Mouse (Mus musculus) macrophage (primary cell): ENCODE results near the gene Dlx4. TPM values are rescaled to one million over a fixed set of nuclear protein-coding genes. Genes with fewer than 3 reads are reported as not detected.

Experiments
- H3K27ac ChIP-seq: fragments of 350-480 bp; formaldehyde crosslinking; 2 replicates; pipeline ENCODE4 v1.9.0; 2021
- H3K36me3 ChIP-seq: fragments of 350-480 bp; formaldehyde crosslinking; 2 replicates; pipeline ENCODE4 v1.9.0; 2021; ENCODE audit errors: inconsistent target
- H3K4me3 ChIP-seq: fragments of 350-480 bp; formaldehyde crosslinking; 2 replicates; pipeline ENCODE4 v1.9.0; 2021; ENCODE audit errors: inconsistent target
- H3K79me2 ChIP-seq: fragments of 350-480 bp; formaldehyde crosslinking; 2 replicates; pipeline ENCODE4 v1.9.0; 2021; ENCODE audit errors: inconsistent target
- WGBS: methylation state at CpG from one replicate; pipeline ENCODE4 v1.1.7; 2026; ENCODE audit warnings: inconsistent platforms; ENCODE audit not compliant: missing documents; 5-methylcytosine and 5-hydroxymethylcytosine counted together
- polyA plus RNA-seq: library from polyadenylated mRNA; stranded (reverse); fragments of 250-400 nt; gene quantifications from 3 replicates; pipeline ENCODE4 v1.2.4, GENCODE M21; 2018; ENCODE audit warnings: inconsistent platforms

Dlx4 gene
- polyA plus RNA-seq, 1 experiment from 2014 or later = not detected

- no peaks in the 10 kb centered on the region for H3K79me2 ChIP-seq
- WGBS = 83% methylated on average over 19 of the region's 19 CpGs
- H3K27ac ChIP-seq = no peak overlapping the region
- no peak overlapping the region for H3K4me3 ChIP-seq
- H3K36me3 ChIP-seq = no peaks in the 10 kb centered on the region
Measured at GRCm38 (mm10) chr11:95102161-95102904, 43.7 kb downstream of the Dlx4 start.

- Histone ChIP-seq H3K27ac (no peak overlapping the region), H3K79me2 (no peaks in the 10 kb centered on the region), H3K36me3 (no peaks in the 10 kb centered on the region), H3K4me3 (no peak overlapping the region)
- 16% methylated on average over 16 of the region's 16 CpGs for WGBS
Measured at GRCm38 (mm10) chr11:95101071-95101788, 44.8 kb downstream of the Dlx4 start.

- no peak overlapping the region for H3K4me3 ChIP-seq
- WGBS = 75% methylated on average over 3 of the region's 3 CpGs
- H3K36me3 ChIP-seq = no peaks in the 10 kb centered on the region
- no peaks in the 10 kb centered on the region for H3K79me2 ChIP-seq
- H3K27ac ChIP-seq = no peak overlapping the region
Measured at GRCm38 (mm10) chr11:95100393-95100792, 45.7 kb downstream of the Dlx4 start.

- 93% methylated on average over 3 of the region's 5 CpGs for WGBS
- Histone ChIP-seq H3K4me3 (no peak overlapping the region), H3K27ac (no peak overlapping the region), H3K36me3 (no peaks in the 10 kb centered on the region), H3K79me2 (no peaks in the 10 kb centered on the region)
Measured at GRCm38 (mm10) chr11:95098346-95099095, 47.5 kb downstream of the Dlx4 start.

- 68% methylated on average over 4 of the region's 6 CpGs for WGBS
- H3K4me3 ChIP-seq = no peak overlapping the region
- H3K36me3 ChIP-seq = no peaks in the 10 kb centered on the region
- H3K79me2 ChIP-seq = no peaks in the 10 kb centered on the region
- no peak overlapping the region for H3K27ac ChIP-seq
Measured at GRCm38 (mm10) chr11:95097889-95098288, 48.2 kb downstream of the Dlx4 start.

- Histone ChIP-seq H3K79me2 (no peaks in the 10 kb centered on the region), H3K4me3 (no peak overlapping the region), H3K27ac (no peak overlapping the region), H3K36me3 (no peaks in the 10 kb centered on the region)
- WGBS = 84% methylated on average over 4 of the region's 4 CpGs
Measured at GRCm38 (mm10) chr11:95096608-95097373, 49.3 kb downstream of the Dlx4 start.

GRCm38 (mm10) chr11:95095596-95095995, 50.5 kb downstream of the Dlx4 start:
- Histone ChIP-seq H3K4me3 (no peak overlapping the region), H3K36me3 (no peaks in the 10 kb centered on the region), H3K79me2 (no peaks in the 10 kb centered on the region), H3K27ac (no peak overlapping the region)
- 96% methylated on average over 8 of the region's 10 CpGs for WGBS

- Histone ChIP-seq H3K27ac (no peak overlapping the region), H3K79me2 (no peaks in the 10 kb centered on the region), H3K36me3 (no peaks in the 10 kb centered on the region), H3K4me3 (no peak overlapping the region)
- 79% methylated on average over 5 of the region's 5 CpGs for WGBS
Measured at GRCm38 (mm10) chr11:95093077-95093476, 53.0 kb downstream of the Dlx4 start.

Other genes starting within 250 kb of the Dlx4 start
- gene Col1a1, start 210.0 kb downstream of the Dlx4 start, polyA plus RNA-seq = 0.20 to 0.22 TPM in 2 of 3 replicates, not detected in the other
- not detected in 3 replicates for gene Hils1, start 178.7 kb downstream of the Dlx4 start, polyA plus RNA-seq
- gene Sgca, start 169.9 kb downstream of the Dlx4 start, polyA plus RNA-seq = not detected in 3 replicates
- 88.9 to 176 TPM (median 99.7 TPM) in 3 replicates for gene Ppp1r9b, start 155.2 kb downstream of the Dlx4 start, polyA plus RNA-seq
- gene Samd14, start 136.4 kb downstream of the Dlx4 start, polyA plus RNA-seq = 0.06 TPM in 2 of 3 replicates, not detected in the other
- 4.2 to 14.2 TPM (median 9.9 TPM) in 3 replicates for gene Pdk2, start 104.9 kb downstream of the Dlx4 start, polyA plus RNA-seq
- 0.06 to 0.22 TPM in 2 of 3 replicates, not detected in the other for gene Itga3, start 69.5 kb downstream of the Dlx4 start, polyA plus RNA-seq
- not detected in 3 replicates for gene Dlx3, start 26.1 kb downstream of the Dlx4 start, polyA plus RNA-seq
- gene Tac4, start 115.3 kb upstream of the Dlx4 start, polyA plus RNA-seq = not detected in 3 replicates
- gene Kat7, start 164.0 kb upstream of the Dlx4 start, polyA plus RNA-seq = 36.7 to 45.2 TPM (median 38.3 TPM) in 3 replicates
- gene Fam117a, start 190.8 kb upstream of the Dlx4 start, polyA plus RNA-seq = 3.2 to 6.4 TPM (median 3.5 TPM) in 3 replicates
- 38.7 to 66.0 TPM (median 52.4 TPM) in 3 replicates for gene Slc35b1, start 238.4 kb upstream of the Dlx4 start, polyA plus RNA-seq